Mouse (Mus musculus) brain, embryonic 14.5 days (tissue): ENCODE data around the gene Anxa11.

Source experiments
- CTCF ChIP-seq: fragments of 200-500 bp; IDR thresholded peaks from 2 replicates; pipeline ENCODE4 v1.5.1; 2012; ENCODE audit warnings: inconsistent platforms, mild to moderate bottlenecking, moderate library complexity, borderline replicate concordance; ENCODE audit not compliant: insufficient read depth, insufficient read length; ENCODE audit errors: extremely low read depth
- POLR2A ChIP-seq: fragments of 200-500 bp; IDR thresholded peaks from 2 replicates; pipeline ENCODE4 v1.6.1; 2012; ENCODE audit warnings: mild to moderate bottlenecking, inconsistent platforms, borderline replicate concordance; ENCODE audit not compliant: poor library complexity, insufficient read depth, insufficient read length, severe bottlenecking; ENCODE audit errors: extremely low read depth

- TF ChIP-seq POLR2A (no peak), CTCF (no peak)
Observed at GRCm38 (mm10) chr14:25802511-25802910, 39.4 kb upstream of the Anxa11 start.
